Mouse (Mus musculus) left cerebral cortex, postnatal 10 days (tissue): Measurements from ENCODE around the gene 4930519P11Rik. TPM values are rescaled to one million over a fixed set of nuclear protein-coding genes. Genes with fewer than 3 reads are reported as not detected.

Source experiments
- DNase-seq, 2 experiments: peaks; one replicate each; pipeline ENCODE4 v3.0.0; 2021 to 2022; ENCODE audit warnings: low spot score in 2 of 2, mixed read lengths in 1 of 2; ENCODE audit errors: extremely low spot score in 1 of 2
- intact Hi-C: fragments of 180-260 bp; cut with DNase I; formaldehyde crosslinking; loops from one replicate; pipeline ENCODE4 v1.15.1; 2025
- total RNA-seq, 2 experiments: library from RNA; stranded (reverse); gene quantifications; 2 replicates each; pipeline ENCODE4 v1.2.3; 2021

Gene 4930519P11Rik
- total RNA-seq, 2 experiments from 2014 or later = not detected

GRCm38 (mm10) chr2:154593025-154593424, 20.2 kb downstream of the 4930519P11Rik start:
- intact Hi-C loops = no loop called here

DNA sequence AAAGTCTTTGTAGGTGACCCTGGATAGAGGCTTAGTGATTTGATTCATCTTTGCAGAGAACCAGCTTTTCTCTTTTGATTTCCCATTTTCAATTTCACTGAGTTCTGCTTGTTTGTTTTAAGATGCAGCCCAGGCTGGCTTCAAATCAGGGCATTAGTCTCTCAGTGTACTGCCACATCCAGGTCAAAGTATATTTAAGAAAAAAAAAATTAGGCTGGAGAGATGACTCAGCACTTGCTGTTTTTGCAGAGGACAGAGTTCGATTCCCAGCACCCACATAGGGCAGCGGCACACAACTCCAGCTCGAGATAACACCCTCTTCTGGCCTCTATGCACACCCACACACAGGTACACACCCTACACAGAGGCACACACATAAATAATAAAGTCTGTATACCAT, 22.0 kb downstream of the 4930519P11Rik start:
- intact Hi-C loops = no loop called here
- DNase-seq = no peak

More at GRCm38 (mm10) chr2:154593025-154593424, 20.2 kb downstream of the 4930519P11Rik start:
- peak in 1 of 2 experiments; percentile 28 for DNase-seq

DNA sequence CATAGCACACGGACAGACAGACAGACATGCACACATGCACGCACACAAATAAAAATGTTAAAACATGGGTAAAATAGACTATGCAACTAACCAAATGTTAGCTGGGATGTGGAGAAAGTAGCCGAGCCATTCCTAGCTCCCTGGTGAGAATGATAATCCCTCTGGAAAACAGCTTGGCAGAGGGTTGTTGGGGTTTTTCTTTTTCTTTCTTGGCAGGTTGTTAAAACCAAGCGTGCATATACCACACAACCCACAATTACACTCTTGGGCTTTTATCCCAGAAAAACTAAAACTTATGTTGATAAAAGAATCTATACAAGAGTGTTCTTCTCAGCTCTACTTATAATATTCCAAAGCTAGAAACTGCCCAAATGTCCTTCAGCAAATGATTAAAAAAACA, 24.2 kb downstream of the 4930519P11Rik start:
- DNase-seq = peak in 1 of 2 experiments; percentile 36
- intact Hi-C loops = no loop called here

DNA sequence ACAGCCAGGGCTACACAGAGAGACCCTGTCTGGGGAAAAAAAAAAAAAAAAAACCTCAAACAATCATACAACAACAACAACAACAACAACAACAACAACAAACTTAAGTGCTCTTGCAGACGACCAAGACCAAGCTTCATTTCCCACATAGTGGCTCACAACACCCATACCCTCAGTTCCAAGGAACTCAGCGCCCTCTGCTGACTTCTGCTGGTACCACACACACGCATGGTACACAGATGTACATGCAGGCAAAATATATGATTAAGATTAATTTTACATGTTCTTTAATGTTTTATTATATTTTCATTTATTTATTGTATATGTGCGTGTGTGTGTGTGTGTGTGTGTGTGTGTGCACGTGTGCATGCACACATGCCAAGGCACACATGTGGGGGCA, 26.8 kb downstream of the 4930519P11Rik start:
- intact Hi-C loops = no loop called here
- peak; percentile 38 to 64 for DNase-seq

DNA sequence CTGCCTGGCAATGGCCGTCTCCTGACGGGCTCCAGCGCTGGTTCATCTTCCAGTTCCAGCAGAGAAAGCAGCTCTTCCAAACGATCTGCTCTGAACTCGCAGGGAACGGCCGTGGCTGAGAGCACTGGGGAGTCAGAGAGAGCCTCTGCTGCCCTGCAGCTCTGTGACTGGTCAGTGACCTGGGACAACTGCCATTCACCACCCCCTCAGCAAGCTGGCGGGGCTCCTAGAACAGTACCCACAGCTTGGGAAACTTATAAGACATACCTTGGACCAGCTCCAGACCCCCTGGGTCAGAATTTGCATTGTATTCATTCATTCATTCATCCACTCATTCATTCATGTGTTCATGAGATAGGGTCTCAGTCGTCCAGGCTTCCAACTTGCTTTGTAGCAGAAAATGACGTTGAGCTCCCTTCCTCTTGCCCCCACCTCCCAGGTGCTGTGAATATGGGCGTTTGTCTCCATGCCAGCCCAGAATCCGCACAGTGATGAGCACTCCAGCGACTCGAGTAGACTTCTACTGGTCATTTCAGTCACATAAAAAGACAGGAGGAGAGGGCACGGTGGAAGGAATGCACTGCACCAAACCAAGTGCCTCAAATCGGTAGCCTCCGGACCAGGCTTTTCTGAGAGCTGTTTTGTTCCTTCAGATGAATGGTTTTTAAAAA, 28.2 kb downstream of the 4930519P11Rik start:
- DNase-seq = no peak
- intact Hi-C loops = no loop called here

DNA sequence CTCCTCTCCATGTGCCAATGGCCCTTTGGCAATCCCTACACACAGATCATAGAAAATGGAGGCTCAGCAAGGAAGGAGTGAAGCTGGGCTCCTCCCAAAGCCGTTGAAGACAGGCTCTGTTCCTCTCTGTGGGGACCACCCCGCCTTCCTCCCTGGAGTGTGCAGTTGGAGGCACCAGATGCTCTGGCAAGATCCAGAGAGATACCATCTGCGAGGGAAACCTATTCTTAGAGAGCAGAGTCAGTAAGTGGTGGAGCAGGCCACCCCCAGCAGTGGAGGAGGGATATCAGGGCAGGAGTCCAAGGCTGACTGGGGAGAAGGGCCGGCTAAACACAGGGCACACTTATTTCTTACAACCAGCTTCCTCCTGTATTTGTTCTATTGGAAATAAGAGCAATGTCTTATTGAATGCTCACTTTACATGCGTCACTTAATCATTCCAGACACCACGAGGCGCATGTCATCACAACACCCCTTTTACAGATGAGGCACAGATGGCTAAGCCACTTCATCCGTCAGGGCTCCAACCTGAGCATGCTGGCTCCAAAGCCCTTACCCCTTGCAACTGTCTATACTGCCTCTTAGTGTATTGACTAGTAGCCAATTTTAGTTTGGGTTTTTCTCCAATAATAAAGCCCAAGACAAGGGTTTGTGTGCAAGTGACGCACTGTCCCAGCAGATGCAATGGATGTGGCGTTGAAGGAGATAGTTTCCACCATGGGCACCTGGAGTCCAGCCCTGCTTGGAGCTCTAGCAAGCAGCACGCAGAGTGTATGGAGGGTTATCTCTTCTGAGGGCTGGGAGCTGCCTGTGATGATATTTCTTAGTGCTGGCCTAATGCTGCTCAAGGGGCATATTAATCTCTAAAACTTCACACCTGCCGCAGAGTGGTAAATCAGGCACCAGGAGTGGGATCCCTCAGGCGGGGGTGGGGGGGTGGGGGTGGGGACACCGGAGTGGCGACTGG, 29.0 kb downstream of the 4930519P11Rik start:
- intact Hi-C loops = no loop called here
- peak; percentile 83 to 93 for DNase-seq

DNA sequence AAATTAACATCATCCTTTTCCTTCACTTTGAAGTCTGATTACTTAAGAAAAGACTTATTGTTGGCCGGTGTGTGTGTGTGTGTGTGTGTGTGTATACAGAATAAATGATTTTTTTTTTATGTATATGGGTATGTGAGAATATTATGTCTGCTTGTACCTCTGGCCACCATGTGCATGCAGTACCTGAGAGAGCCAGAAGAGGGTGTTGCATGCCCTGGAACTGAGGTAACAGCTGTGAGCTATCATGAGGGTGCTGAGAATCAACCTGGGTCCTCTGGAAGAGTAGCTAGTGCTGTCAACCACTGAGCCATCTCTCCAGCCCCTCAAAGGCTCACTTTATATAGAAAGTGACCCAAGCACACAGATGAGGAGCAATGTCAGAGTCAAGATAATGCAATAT, 31.8 kb downstream of the 4930519P11Rik start:
- intact Hi-C loops = no loop called here
- no peak for DNase-seq

DNA sequence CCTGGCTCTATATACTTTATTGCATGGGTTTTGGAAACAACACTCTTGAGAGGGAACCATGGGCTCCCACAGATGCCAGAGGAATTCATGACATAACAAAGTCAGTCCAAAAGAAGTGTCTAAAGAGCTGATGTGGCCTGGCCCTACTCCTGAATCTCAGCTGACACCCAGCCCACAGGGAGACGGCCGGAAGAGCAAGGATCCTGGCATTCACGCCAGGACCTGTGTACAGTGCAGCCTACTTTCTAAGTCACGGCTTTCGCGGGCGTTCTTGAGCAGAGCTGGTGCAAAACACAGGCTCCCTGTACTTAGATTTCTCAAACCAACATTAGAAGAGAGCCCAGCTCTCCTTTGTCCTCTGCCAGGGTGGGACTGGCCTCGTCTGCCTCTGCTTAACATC, 32.7 kb downstream of the 4930519P11Rik start:
- DNase-seq = no peak
- intact Hi-C loops = no loop called here

DNA sequence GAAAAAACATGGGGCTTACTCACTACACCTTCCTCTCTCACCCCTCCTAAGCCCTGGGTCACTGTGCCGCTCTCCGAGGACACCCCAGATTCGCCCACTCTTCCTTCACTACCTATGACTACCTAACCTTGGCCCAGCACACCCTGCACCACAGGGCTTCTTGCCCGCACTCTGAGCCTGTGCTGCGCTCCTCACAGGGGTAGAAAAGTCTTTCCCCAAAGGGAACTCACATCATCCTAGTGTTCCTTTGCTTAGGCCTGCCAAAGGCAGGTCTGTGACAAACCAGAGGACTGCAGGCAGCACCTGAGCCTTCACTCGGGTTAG, 35.5 kb downstream of the 4930519P11Rik start:
- intact Hi-C loops = no loop called here
- DNase-seq = no peak

GRCm38 (mm10) chr2:154576876-154577743, 36.1 kb downstream of the 4930519P11Rik start:
- intact Hi-C loops = no loop called here
- DNase-seq = no peak

- intact Hi-C loops = no loop called here
- no peak for DNase-seq
Observed at GRCm38 (mm10) chr2:154574271-154574670, 39.0 kb downstream of the 4930519P11Rik start.

GRCm38 (mm10) chr2:154572996-154573395, 40.2 kb downstream of the 4930519P11Rik start:
- DNase-seq = no peak

DNA sequence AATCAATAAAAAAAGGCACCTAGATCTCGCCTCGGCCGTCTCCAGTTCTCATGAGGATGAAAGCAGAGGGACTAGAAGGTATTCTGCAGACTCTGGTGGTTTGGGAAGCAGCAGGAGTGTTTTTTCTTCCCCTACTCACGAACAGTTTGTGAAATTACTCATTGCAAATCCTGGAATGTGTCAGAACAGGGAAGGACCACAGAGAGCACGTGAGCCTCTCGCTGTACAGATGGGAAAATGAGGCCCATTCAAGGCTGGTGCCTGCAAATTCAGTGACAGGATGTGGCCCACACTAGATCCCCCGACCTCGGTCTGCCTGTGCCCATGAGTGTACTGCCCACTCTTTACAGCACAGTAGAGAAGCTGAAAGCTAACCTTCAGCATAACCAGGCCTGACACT, 41.3 kb downstream of the 4930519P11Rik start:
- no peak for DNase-seq
- intact Hi-C loops = no loop called here

More at GRCm38 (mm10) chr2:154572996-154573395, 40.2 kb downstream of the 4930519P11Rik start:
- intact Hi-C loops = no loop called here

GRCm38 (mm10) chr2:154571266-154571665, 42.0 kb downstream of the 4930519P11Rik start:
- intact Hi-C loops = no loop called here
- no peak for DNase-seq

DNA sequence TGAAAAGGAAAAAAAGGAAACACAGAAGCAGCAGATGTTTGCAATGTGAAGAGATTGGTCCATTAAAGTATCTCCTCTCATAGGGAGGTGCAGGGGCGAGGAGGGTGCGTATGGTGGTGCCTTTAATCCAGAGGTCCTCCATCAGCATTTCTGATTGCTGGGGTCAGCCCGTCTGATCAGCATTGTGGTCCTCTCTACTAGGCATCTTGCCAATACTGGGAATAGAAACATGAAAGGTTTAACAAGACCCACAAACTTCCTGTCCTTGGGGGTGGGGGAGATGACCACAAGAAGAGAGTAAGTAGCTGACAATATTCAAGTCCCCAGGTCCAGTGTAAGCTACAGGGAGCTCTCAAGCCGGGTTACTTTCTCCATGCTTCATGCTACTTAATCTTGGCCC, 42.6 kb downstream of the 4930519P11Rik start:
- DNase-seq = no peak
- intact Hi-C loops = no loop called here

GRCm38 (mm10) chr2:154569836-154570286, 43.4 kb downstream of the 4930519P11Rik start, which contains the start of gene E2f1:
E2f1 (minus strand) TSS chr2:154569892.
- DNase-seq = peak; percentile 93 to 97
- intact Hi-C loops = no loop called here

DNA sequence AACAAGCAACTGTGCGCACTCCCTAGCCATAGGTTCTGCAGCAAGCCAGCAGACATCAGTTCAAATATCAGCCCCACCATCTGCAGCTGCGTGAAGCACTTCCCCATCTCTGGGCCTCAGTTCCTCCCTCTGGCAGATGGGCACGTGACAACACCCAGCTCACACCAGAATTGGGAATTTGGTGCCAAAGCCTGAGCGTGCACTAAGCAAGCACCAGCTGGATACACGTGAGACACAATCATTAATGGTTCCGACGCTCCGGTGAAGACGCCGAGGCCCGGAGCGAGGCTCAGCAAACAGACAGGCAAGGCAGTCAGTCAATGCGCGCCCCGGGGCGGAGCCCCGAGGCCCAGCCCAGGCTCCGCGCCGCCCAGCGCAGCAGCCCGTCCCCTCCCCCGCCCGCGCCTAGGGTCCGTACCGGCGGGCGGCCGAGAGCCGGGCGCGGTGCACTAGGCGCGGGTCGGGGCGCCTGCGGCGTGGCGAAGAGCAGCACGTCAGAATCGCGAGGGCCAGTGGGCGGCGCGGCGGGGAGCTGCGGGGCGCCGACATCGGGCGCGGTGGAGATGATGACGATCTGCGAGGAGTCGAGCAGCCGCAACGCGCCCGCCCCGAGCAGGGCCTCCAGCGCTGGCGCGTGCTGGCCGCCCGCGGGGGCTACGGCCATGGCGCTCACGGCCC, 44.0 kb downstream of the 4930519P11Rik start:
- DNase-seq = peak in 1 of 2 experiments; percentile 77
- intact Hi-C loops = no loop called here

- peak in 1 of 2 experiments; percentile 72 for DNase-seq
- intact Hi-C loops = no loop called here
Observed at GRCm38 (mm10) chr2:154568329-154569070, 44.7 kb downstream of the 4930519P11Rik start.
